Mouse (Mus musculus): Measurements from ENCODE around the gene Olfr1026. TPM values are rescaled to one million over a fixed set of nuclear protein-coding genes. Genes with fewer than 3 reads are reported as not detected.

Olfr1026 gene
- not detected in 2 replicates for polyA plus RNA-seq (2015; fragmentation: Nextera tagmentation; extraction: Ambion mirVana)

DNA sequence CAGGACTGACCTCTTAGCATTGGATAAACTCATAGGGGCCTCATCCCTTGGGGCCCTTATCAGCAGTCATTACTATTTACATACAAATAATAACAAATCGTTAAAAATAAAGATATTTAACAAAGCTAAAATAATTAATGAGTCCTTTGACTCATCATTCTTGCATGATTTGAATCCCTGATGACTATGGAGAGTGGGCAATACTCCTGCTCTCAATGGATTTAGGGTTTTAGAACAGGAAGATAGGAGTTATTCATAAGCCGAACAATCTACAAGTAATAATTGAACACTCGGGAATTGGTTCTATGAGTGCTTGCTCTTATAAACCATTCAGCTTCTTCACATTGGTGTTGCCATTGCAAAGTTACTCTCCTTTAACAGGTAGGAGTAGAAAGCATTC lies at the start of gene Olfr1026:
Gene Olfr1026 (plus strand): TSS at position 301 of the 400 bp plus-strand sequence.

GRCm38 (mm10) chr2:85885340-85885739 lies 36.0 kb upstream of the Olfr1026 start, which contains the start of gene Olfr1023:
Gene Olfr1023 (plus strand): TSS chr2:85885640.

DNA sequence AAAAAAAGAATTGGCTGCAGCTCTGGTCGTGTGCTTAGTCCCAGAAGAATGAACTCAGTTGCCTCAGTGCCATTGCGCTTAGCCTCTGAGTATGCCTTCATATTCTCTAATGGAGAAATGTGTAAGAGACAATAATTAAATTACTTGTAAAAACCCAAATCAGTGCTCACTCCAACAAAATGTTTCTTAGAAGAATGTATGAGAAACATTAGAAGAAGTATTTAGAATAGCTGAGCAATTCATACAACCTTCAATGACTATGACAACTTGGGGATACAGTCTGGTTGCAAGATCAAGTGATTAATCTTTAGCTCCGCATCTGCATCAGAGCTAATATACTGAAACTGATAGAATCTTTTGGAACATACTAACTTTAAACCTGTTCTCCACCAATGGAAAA lies 16.4 kb upstream of the Olfr1026 start, which contains the start of gene Olfr1024:
Gene Olfr1024 (minus strand): TSS at position 101 of the 400 bp plus-strand sequence.

DNA sequence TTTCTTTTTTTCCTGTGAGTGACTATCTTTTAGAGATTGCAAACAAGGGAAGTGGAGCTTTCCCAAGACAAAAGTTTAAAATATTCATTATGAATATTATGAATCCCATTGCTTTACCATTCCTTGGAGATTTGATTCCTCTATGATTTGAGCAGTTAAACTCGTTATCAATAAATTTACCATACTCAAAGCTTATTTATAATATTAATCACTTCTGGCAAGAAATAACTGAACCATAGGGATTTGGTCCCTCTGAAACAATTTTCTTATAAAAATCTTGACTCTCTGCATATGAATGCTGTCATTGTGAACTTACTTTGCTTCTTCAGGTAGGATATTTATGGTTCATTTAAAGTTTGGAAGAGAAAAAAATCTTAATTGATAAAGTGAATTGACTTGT lies 6.5 kb upstream of the Olfr1026 start, which contains the start of gene Olfr1025-ps1:
Gene Olfr1025-ps1 (plus strand): TSS at position 301 of the 400 bp plus-strand sequence.

GRCm38 (mm10) chr2:85950137-85950536 lies 28.8 kb downstream of the Olfr1026 start, which contains the start of gene Olfr1028:
Gene Olfr1028 (plus strand): TSS chr2:85950437.

GRCm38 (mm10) chr2:85973595-85973994 lies 52.2 kb downstream of the Olfr1026 start, which contains the start of gene Olfr1029:
Gene Olfr1029 (plus strand): TSS chr2:85973895.

Other genes starting within 250 kb of the Olfr1026 start
- gene Olfr1006, start 242.8 kb upstream of the Olfr1026 start, polyA plus RNA-seq (2015; fragmentation: Nextera tagmentation; extraction: Ambion mirVana): not detected in 2 replicates
- not detected in 2 replicates for gene Olfr1008, start 232.1 kb upstream of the Olfr1026 start, polyA plus RNA-seq (2015; fragmentation: Nextera tagmentation; extraction: Ambion mirVana)
- gene Olfr1009, start 206.1 kb upstream of the Olfr1026 start, polyA plus RNA-seq (2015; fragmentation: Nextera tagmentation; extraction: Ambion mirVana): not detected in 2 replicates
- gene Olfr1012, start 158.8 kb upstream of the Olfr1026 start, polyA plus RNA-seq (2015; fragmentation: Nextera tagmentation; extraction: Ambion mirVana): not detected in 2 replicates
- not detected in 2 replicates for gene Olfr1013, start 154.5 kb upstream of the Olfr1026 start, polyA plus RNA-seq (2015; fragmentation: Nextera tagmentation; extraction: Ambion mirVana)
- not detected in 2 replicates for gene Olfr1014, start 148.8 kb upstream of the Olfr1026 start, polyA plus RNA-seq (2015; fragmentation: Nextera tagmentation; extraction: Ambion mirVana)
- not detected in 2 replicates for gene Olfr1015, start 139.5 kb upstream of the Olfr1026 start, polyA plus RNA-seq (2015; fragmentation: Nextera tagmentation; extraction: Ambion mirVana)
- not detected in 2 replicates for gene Olfr1016, start 119.0 kb upstream of the Olfr1026 start, polyA plus RNA-seq (2015; fragmentation: Nextera tagmentation; extraction: Ambion mirVana)
- not detected in 2 replicates for gene Olfr1018, start 103.1 kb upstream of the Olfr1026 start, polyA plus RNA-seq (2015; fragmentation: Nextera tagmentation; extraction: Ambion mirVana)
- not detected in 2 replicates for gene Olfr1019, start 76.1 kb upstream of the Olfr1026 start, polyA plus RNA-seq (2015; fragmentation: Nextera tagmentation; extraction: Ambion mirVana)
- not detected in 2 replicates for gene Olfr1020, start 74.5 kb upstream of the Olfr1026 start, polyA plus RNA-seq (2015; fragmentation: Nextera tagmentation; extraction: Ambion mirVana)
- not detected in 2 replicates for gene Olfr1022, start 53.0 kb upstream of the Olfr1026 start, polyA plus RNA-seq (2015; fragmentation: Nextera tagmentation; extraction: Ambion mirVana)
- not detected in 2 replicates for gene Olfr1023, start 35.9 kb upstream of the Olfr1026 start, polyA plus RNA-seq (2015; fragmentation: Nextera tagmentation; extraction: Ambion mirVana)
- not detected in 2 replicates for gene Olfr1024, start 16.5 kb upstream of the Olfr1026 start, polyA plus RNA-seq (2015; fragmentation: Nextera tagmentation; extraction: Ambion mirVana)
- gene Olfr1025-ps1, start 6.4 kb upstream of the Olfr1026 start, polyA plus RNA-seq (2015; fragmentation: Nextera tagmentation; extraction: Ambion mirVana): not detected in 2 replicates
- not detected in 2 replicates for gene Olfr1028, start 28.9 kb downstream of the Olfr1026 start, polyA plus RNA-seq (2015; fragmentation: Nextera tagmentation; extraction: Ambion mirVana)
- not detected in 2 replicates for gene Olfr1029, start 52.3 kb downstream of the Olfr1026 start, polyA plus RNA-seq (2015; fragmentation: Nextera tagmentation; extraction: Ambion mirVana)
- not detected in 2 replicates for gene Olfr1030, start 57.7 kb downstream of the Olfr1026 start, polyA plus RNA-seq (2015; fragmentation: Nextera tagmentation; extraction: Ambion mirVana)
- gene Olfr1031, start 68.7 kb downstream of the Olfr1026 start, polyA plus RNA-seq (2015; fragmentation: Nextera tagmentation; extraction: Ambion mirVana): not detected in 2 replicates
- gene Olfr1032, start 84.0 kb downstream of the Olfr1026 start, polyA plus RNA-seq (2015; fragmentation: Nextera tagmentation; extraction: Ambion mirVana): not detected in 2 replicates
- gene Olfr1033, start 99.1 kb downstream of the Olfr1026 start, polyA plus RNA-seq (2015; fragmentation: Nextera tagmentation; extraction: Ambion mirVana): 5.2 and 5.3 TPM in 2 replicates
- gene Olfr1034, start 124.3 kb downstream of the Olfr1026 start, polyA plus RNA-seq (2015; fragmentation: Nextera tagmentation; extraction: Ambion mirVana): 0.05 and 0.07 TPM in 2 replicates
- gene Olfr1036, start 152.4 kb downstream of the Olfr1026 start, polyA plus RNA-seq (2015; fragmentation: Nextera tagmentation; extraction: Ambion mirVana): not detected in 2 replicates
- gene Olfr1037, start 165.8 kb downstream of the Olfr1026 start, polyA plus RNA-seq (2015; fragmentation: Nextera tagmentation; extraction: Ambion mirVana): not detected in 2 replicates
- not detected in 2 replicates for gene Olfr1039, start 214.4 kb downstream of the Olfr1026 start, polyA plus RNA-seq (2015; fragmentation: Nextera tagmentation; extraction: Ambion mirVana)
- not detected in 2 replicates for gene Olfr1040, start 225.2 kb downstream of the Olfr1026 start, polyA plus RNA-seq (2015; fragmentation: Nextera tagmentation; extraction: Ambion mirVana)
- not detected in 2 replicates for gene Olfr1042, start 240.3 kb downstream of the Olfr1026 start, polyA plus RNA-seq (2015; fragmentation: Nextera tagmentation; extraction: Ambion mirVana)
- not detected in 2 replicates for gene Olfr1043, start 246.0 kb downstream of the Olfr1026 start, polyA plus RNA-seq (2015; fragmentation: Nextera tagmentation; extraction: Ambion mirVana)

Measured in spleen, postnatal 0 days (tissue).